Mouse (Mus musculus) frontal cortex, postnatal 14 days (tissue): ENCODE data around the gene Zfhx2.

Experiments used
- DNase-seq, 2 experiments: peaks; one replicate each; pipeline ENCODE4 v3.0.0; 2022; ENCODE audit warnings: low spot score in 2 of 2

Zfhx2 gene

GRCm38 (mm10) chr14:55078366-55078989 lies 13.6 kb downstream of the Zfhx2 start:
- no peak for DNase-seq

DNA sequence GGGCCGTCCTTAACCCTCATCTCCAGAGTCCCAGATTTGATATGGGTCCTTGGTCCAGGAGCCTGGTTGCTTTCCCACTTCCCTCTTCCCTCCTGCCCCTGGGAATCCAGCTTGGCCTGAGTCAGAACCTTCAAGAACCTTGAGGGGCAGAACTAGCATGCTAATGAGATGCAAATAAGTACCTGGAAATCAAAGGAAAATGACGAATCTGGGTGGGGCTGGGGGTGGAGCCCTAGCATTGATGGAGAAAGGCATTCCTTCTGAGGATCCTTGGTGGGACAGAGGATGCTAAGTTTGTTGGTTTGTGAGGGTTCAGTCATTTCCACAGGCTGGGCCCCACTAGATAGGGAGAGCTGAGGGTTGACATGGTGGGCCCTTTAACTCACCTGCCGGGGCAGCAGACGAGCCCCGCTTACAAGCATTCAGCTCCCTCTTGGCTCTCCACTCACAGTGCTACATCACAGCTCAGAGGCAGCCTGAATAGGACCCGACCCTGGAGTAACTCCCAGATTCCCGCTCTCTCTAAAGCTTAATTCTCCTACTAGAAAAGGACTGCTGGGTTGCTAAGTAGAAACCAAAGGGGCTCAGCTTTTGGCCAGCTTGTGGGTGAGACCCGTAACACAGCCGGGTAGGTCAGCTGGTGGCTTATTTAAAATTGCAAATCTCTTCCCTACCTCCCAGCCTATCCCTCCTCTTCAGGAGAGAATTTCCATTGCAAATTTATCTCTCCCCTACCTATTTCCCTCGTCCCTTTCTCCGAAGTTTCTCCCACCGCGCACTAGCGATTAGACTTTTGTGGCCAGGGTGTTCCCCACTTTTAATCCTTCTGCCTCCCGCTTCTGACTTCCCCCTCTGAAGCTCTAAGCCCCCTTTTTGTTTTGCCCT lies 14.4 kb downstream of the Zfhx2 start:
- DNase-seq: no peak

GRCm38 (mm10) chr14:55076956-55077355 lies 15.2 kb downstream of the Zfhx2 start:
- DNase-seq: no peak

- DNase-seq: peak; percentile 61 to 63
Observed at GRCm38 (mm10) chr14:55076224-55076623, 15.9 kb downstream of the Zfhx2 start.

- no peak for DNase-seq
Observed at GRCm38 (mm10) chr14:55074416-55074815, 17.7 kb downstream of the Zfhx2 start.

DNA sequence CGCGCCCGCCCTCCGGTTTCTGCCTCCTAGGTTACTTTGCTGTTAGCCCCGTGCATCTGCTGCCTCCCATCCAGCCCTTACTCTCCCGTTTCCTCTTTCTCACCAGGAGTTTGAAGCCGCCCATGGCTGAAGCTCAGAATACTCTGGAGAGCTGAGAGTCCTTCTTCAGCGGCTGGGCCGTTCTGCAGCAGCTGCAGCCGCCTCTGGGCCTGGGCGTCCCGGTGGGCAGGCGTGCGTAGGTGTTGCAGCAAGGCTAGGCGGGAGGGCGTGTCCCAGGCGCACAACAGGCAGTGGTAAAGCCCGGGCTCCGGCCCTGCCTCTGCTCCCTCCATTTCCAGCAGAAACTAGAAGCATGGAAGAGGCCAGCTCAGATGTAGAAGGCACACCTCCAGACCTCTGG lies 20.4 kb downstream of the Zfhx2 start:
- no peak for DNase-seq

DNA sequence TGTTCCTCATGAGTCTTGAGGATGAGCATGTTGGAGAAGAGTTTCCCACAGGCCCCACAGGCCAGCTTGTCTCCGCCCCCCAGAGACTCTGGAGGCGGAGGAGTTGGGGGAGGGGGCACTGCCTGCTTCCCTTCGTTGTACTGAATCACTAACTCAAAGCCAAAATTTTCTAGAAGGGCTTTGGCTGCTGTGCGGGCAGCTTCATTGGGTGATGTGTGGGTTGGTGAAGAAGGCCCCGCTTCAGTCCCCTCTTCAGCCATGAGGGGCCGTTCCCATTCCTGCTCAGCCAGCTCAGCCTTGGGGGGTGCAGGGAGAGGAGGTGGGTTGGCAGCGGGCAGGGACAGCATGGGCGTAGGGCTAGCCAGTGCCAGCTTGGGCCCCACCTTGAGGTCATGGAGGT lies 26.1 kb downstream of the Zfhx2 start:
- no peak for DNase-seq

- DNase-seq: no peak
Observed at GRCm38 (mm10) chr14:55065391-55065790, 26.7 kb downstream of the Zfhx2 start.

DNA sequence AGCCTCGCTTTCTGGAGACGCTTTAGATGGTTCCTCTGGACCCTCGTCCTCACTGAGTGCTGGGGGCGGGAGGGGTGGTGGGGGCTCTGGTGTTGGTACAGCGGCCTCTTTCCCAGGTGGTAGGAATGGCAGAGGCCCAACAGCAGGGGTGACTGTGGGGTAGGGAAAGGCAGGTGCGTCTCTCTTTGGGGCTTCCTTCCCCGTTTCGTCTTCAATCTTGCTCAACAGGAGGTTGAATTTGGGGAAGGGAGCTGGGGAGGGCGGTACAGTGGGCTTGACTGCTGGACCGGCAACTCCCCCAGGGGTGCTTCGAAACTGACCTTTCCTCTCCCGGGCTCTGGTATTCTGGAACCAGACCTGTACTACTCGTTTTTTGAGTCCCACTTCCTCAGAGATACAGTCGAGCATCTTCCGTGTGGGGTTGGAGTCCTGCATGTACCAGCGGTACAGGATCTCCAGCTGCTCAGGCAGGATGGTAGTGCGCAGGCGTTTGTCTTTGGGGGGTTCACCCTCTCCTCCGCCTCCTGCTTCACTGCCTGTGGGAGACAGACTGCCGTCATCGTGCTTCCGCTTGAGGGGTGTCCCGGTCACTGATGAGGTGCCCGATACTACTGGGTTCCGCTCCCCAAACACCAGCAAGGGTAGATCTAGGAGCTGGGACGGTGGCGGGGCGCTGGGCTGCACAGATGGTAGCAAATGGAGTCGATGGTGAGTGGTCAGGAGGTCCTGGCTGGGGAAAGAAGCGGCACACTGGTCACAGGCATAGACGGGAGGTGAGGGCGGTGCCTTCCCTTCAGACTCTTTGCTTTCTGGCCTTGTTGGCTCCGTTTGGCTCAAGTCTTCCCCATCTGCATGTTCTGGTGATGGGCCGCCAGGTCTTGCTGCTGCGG lies 27.4 kb downstream of the Zfhx2 start:
- no peak for DNase-seq

DNA sequence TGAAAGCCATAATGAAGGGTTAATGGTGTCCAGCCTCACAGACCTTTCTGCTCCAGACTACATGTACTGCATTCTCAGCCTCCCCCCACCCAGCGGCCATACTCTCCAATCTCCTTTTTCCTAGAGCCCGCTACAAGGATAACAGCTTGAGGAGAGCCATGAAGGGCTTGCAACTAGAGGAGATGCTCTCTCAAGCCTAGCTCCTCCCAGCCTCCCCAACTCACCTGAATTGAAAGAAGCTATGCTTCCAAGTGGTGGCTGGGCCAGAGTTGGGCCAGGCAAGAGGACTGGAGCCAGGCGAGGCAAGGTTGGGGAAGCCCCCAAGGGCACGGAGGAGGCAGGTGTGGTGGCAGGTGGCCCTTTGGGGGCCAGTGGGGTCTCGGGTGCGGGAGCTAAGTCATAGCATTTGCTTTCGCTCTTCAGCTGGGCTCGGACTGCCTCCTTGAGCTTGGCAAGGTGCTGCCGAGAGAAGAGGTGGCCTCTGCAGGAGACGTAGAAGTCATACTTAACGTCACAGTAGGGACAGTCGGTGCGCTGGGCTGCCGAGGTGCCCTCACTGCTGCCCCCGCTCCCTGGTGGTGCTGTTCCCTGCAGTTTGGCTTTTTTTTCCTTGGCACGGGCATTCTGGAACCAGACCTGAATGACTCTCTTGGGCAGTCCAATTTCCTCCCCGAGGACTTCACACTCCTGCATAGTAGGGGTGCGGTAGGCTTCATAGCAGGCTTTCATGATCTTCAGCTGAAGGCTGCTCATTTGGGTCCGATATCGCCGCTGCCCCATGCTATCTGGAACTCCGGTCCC lies 28.3 kb downstream of the Zfhx2 start:
- no peak for DNase-seq

GRCm38 (mm10) chr14:55063117-55063516 lies 29.0 kb downstream of the Zfhx2 start:
- no peak for DNase-seq

GRCm38 (mm10) chr14:55062626-55063025 lies 29.5 kb downstream of the Zfhx2 start:
- no peak for DNase-seq

DNA sequence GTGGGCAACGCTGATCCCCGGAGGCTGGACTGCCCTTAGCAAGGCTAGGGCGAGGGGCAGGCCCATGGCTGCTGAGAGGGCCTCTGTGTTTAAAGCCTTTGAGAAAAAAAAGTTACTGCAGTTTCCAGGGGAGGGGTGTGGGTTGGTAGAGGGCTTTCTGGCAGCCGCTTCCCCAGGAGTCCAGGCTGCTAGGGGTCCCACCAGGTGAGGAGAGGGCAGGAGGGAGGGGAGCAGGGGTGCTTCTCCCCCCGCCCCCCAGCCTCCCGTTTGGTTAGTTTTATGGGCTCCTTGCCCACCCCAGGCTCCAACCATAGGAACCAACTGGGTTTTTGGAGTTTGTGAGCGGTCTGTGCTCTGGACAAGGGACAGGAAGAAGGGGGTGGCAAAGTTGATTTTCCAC lies 30.3 kb downstream of the Zfhx2 start:
- DNase-seq: no peak

- DNase-seq: no peak
Observed at GRCm38 (mm10) chr14:55059931-55060330, 32.2 kb downstream of the Zfhx2 start.

DNA sequence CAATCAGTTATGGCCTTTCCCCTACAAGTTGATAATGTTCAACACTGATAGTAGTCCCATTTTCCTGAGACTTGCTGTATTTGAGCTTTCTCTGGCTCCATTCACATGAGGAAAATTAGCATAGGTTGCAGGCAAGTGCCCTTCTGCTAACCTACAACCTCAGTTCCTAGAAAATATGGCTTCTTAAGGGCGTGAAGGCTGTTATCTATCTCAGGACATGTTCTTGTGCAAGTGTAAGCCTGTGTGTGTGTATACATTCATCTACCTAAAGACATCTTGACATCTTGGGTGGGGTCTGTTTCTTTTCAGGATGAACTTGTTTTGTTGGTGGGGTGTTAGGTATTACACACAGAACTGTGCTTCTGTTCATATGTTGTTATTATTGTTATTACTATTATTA lies 33.1 kb downstream of the Zfhx2 start:
- no peak for DNase-seq

- peak; percentile 79 to 83 for DNase-seq
Observed at GRCm38 (mm10) chr14:55055167-55055834, 36.8 kb downstream of the Zfhx2 start.

DNA sequence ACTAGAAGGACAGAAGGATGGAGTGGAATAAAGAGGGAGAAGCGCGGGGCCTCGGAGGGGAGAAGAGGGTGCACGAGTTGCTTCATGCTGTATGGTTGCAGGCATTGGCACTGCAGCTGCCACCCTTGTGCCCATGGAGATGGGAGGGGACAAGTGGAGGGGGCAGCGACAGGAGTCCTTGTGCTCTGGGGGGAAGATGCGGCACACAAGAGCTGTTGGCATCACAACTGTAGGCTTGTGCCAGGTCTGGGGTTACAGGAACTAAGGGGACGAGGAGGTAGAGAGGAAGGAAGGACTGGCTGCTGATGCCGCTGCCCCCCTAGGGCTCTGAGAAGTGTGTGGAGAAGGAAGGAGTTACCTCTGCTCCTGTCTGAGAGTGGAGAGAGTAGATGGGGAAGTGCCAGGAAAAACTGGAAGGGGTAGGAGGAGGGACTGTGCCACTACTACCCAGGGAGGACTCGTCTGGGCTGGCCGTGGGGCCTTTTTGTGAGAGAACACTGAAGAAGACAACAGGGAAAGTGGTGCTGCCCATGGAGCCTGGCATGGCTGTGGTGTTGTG lies 37.9 kb downstream of the Zfhx2 start:
- DNase-seq: peak in 1 of 2 experiments; percentile 47

DNA sequence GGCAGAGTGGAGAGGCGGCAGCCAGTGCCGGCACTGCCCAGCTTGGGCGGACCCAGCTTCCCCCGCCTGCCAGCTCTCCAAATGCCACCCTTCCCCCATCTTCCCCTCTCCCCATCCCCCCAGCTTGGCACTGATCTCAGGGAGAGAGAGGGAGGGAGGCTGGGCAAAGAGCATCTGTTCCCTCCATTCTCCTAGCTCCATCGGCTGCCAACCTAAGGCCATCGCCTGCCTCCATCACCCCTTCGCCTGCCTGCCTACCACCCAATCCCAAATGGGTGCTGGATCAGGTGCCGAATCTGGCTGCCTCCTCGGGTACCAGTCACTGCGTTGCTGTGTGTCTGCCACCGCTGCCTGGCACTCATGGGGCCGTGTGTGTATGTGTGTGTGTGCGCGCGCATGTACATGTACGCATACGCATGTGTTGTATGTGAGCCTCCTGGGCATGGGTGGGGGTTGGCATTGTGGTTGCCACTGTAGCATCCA lies 38.4 kb downstream of the Zfhx2 start:
- DNase-seq: peak; percentile 66 to 80

DNA sequence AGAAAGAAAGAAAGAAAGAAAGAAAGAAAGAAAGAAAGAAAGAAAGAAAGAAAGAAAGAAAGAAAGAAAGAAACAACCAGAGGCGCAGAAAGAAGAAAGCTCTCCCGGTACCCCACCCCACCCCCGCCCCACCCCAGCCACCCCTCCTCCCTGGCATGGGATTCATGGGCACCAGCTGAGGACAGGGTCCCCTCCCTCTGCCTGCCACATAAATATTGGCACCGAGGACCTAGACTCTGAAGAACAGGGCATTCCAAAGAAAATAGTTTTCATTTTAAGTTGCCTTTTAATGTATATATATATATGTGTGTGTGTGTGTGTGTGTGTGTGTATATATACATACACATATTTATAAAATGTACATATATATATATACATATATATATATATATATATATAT lies 39.1 kb downstream of the Zfhx2 start:
- DNase-seq: no peak

DNA sequence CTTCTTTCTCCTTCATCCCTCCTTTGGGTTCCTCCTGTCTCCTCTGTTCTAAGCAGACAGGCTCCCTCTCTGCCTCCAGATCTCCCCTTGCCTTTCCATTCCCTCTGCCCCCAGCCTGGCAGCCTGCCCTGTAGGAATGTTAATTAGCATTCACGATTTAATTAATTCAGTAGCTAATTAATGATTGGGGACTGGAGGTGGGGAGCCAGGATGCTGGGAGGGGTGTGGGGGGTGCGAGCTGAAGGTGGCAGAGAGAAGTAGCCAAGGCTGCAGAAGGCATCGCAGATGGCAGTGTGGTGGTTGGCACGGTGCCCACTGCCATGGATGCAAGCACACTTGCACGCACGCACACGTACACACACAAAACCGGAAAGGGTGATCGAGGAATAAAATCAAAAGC lies 39.6 kb downstream of the Zfhx2 start:
- peak; percentile 69 to 75 for DNase-seq
